Mouse (Mus musculus) mouse trophoblast stem cell (cell line): Measurements from ENCODE around the gene Eva1c.

ENCODE experiments used
- in situ Hi-C, 2 experiments: fragments of 300-500 bp; cut with MseI, MboI; formaldehyde crosslinking; loops; 2 replicates in 1 of 2; 3 replicates in 1 of 2; pipeline ENCODE4 v1.15.1; 2025

Eva1c gene

DNA sequence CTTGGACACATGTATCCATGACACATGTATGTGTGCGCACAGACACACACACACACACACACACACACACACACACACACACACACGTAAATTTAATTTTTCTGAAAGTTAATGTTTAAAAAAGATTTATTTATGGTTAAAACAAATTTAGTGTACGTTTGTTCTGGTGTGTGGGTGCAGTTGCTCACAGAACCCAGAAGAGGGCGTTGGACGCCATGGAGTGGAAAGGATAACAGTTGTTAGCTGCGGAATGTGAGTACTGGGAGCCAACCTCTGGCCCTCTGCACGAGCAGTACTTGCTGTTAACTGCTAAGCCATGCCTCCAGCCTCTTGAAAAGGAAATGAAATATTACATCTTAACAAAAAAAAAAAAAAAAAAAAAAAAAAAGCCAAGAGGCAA is at the start of gene Eva1c:
Eva1c (plus strand) TSS at position 263 of the 400 bp plus-strand sequence.
- in situ Hi-C loops, result loop anchor here in 1 of 2 experiments (10.0 kb wide), 1 partner anchor 98 kb away; no protein-coding TSS in a partner anchor

DNA sequence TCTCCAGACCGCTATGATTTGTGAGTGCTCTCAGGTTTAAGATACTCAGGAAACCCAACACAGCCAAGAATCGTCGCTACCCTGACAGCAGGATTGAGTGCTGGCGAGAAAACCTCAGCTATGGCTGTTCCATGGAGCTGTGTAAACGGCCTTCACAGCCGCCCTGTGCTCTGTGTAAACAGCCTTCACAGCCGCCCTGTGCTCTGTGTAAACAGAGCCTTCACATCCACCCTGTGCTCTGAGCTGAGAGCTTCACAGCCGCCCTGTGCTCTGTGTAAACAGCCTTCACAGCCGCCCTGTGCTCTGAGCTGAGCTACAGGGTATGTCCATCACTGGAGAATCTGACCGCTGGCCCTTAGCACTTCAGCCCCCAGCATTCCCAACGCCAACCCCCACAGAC is 46.7 kb upstream of the Eva1c start:
- in situ Hi-C loops, result no loop called here

DNA sequence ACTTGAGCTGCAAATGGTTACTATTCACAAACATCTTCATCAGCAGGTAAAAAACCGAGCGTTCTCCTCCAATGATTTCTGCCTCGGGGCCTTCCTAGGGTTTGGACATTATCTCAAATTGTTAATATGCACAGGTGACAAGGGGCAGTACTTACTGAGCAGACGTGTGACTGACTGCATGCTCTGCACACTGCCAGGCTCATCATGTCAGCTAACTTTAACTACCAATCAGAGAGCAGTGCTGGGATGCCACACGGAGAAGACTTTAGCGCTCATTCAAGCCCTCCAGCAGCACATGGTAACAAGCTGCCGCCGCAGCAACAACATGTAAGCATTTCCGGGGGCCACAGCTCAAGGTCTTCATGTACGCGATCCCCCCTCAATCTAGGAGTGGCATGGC is 43.2 kb upstream of the Eva1c start:
- in situ Hi-C loops, result no loop called here

DNA sequence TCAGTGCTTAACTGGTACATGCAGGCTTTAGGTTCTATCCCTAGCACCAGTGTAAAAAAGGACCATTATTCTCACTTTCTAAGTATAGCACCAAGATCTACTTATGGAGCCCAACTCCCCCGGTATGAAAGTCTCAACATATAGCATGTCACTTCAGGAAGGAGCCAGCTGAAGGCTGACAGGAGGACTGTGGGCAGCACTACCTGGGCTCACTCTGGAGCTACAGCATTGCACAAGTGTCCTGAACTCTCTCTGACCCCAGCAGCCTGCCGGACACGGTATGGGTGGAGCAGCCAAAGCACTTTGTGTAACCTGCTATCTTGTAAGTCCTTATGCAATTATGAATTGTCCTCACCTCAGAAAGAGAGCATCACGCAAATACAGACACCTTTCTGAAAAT is 41.3 kb upstream of the Eva1c start:
- in situ Hi-C loops, result no loop called here

DNA sequence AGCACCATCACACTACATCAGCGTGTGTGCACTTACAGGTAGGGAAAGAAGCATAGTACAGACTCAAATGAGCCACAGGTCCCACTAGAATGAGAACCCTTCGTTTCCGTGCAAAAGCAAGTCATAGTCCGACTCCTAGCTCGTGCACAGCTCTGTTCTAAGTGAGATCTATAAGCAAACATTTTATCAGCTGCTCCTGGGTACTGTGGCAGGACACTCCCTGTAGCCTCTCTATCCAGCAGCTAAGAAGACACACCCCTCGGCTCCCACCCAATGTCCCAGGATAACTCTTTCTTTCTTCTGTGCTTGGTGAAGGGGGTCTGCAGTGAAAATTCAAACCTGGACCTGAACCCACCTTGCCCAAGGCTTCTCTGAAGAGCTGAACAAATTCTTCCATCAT is 37.9 kb upstream of the Eva1c start:
- in situ Hi-C loops, result no loop called here

DNA sequence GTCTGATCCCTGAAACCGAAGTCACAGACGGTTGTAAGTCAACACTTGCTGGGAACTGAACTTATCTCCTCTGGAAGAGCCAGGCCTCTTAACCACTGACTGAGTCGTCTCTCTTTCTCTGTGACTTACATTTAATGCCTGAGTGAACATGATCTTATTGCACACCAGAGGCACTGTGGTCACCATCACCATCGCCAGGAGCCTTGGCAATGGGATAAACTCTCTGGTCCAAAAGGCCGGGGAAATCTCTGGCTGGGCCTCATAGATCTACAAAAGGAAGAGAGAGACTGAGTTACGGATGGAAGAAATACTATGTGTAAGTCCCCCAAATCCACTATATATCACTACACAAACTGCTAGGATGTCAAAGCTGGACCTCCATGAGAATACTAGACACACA is 35.6 kb upstream of the Eva1c start:
- in situ Hi-C loops, result no loop called here

DNA sequence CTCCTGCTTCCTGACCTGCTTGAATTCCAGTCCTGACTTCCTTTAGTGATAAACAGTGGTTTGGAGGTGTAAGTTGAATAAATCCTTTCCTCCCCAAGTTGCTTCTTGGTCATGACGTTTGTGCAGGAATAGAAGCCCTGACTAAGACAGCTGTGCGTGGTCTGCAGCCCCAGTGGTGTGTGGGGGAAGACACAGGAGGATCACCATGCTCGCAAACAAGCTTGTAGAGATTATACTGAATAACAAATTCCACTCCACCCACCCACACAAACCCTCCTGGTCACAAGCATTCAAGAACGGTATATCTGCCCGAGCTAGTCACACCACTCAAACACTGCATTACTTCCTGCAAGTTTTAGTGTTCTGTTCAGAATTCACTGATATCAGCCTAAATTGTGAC is 34.5 kb upstream of the Eva1c start:
- in situ Hi-C loops, result no loop called here

DNA sequence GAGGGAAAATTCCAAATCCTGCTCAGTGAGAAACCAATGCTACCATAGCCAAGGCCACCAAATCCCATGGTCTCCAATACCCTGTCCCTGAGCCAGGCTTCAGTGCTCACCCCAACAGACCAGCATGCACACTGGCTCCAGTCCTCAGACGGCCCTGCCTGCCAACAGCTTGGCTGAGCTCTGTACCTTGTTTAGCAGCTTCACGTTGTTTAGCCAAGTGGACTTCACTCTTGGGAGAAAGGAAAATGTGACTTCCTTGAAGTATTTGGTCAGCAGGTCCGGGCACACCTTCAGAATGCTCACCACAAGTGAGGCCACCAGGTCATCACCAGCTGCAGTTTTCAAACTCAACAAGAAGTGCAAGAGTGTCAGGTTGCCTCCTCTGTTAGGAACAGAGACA is 34.0 kb upstream of the Eva1c start:
- in situ Hi-C loops, result no loop called here

DNA sequence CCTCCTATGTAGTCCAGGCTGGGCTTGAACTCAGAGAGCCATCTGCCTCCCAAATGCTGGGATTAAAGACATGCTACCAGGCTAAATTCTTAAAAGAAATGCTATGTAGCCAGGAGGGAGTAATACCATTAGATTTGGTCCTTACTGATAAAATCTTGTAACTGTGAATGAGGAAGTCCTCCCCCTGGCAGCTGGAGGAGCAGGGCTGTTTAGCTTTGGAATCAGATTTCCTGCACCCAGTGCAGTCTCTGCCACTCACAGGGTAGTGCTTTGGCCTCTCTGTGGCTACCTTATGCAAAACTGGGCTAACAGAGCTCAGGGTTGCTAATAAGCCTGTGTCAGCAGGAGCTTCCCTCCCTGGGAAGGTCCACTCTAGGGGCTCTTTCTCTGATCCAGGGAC is 31.8 kb upstream of the Eva1c start:
- in situ Hi-C loops, result no loop called here

DNA sequence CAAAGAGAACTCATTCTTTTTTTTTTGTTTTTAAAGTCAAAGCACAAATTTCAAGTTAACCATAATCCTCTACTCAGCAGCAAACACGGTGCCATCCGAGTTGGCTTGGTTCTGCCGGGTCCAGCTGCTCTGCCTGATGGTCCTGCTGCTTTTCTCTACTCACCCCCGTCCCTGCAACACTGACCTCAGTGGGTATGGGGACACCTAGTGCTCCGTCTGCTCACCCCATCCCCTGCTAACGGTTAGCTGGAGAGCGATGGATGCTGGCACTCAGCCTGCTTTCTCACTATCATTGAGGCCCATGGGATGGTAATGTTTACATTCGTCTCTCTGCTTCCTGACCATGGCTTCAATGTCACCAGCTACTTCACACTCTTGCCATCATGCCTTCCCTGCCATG is 28.1 kb upstream of the Eva1c start:
- in situ Hi-C loops, result no loop called here

DNA sequence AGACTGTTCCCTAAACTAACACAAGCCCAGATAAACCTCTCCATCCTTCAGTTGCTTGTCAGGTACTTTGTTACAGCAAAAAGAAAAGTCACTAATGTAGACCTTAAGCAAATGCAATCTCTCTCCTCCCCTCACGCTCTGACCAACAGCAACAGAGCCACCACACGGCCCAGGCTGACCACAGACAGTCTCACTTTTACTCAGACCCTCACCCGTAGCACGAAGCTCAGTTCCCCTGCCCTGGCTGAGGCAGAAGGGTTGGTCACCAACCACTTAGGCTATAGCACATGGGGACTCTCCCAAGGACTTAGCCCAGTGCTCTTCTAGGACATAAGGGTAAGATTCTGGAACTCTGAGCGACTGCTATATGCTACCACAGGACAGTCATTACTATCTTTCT is 27.7 kb upstream of the Eva1c start:
- in situ Hi-C loops, result no loop called here

DNA sequence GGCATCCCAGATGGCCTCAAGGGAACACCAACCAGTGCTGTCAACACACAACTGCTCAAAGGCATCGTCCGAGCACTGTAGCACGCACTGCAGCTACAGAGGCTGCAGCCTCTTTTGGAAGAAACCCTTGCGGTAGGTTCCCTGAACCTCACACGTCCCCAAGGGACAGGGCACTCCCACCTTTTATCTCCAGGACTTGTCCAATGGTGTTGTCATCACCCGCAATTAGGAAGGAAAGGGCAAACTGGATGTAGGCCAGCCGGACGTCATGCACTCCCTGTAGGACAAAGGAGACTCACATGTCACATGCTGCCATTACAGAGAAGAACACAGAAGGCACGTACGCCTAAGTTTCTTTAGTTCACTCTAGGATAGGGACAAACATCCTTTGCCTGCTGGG is 26.7 kb upstream of the Eva1c start:
- in situ Hi-C loops, result no loop called here

DNA sequence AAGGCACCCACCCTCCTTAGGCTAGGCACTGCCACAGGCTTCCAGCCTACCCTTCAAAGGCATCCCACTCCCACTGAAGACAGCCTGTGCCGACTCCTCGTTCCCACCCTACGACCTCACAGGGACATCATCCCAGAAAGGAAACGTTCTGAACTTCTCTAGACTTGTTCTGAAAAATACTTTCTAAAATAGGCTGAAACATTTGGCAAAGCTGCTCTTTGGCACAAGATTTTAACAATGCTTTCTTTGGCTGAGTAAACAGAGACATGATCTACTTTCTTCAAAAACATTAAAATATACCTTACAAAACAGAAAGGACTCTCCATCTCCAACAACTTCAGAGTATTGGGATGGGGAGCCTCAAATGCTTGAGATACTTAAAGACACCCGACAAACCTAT is 25.3 kb upstream of the Eva1c start:
- in situ Hi-C loops, result no loop called here

DNA sequence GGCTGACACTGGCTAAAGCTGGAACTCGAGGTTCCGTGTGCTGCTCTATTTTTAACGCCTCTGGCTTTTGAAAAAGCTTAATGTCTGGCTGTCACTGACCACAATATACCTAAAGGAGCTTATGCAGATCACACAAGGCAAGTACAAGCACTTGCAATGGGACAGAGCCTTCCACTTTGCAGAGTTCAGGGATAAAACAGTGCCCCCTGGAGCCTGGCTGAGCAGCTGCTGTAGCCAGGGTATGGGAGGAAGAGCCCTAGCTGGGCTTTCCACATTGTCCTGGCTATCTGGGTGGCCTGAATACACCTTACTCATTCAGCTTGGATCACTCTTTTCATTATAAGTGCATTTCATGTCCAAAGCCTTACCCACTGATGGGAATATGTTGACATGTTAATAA is 24.6 kb upstream of the Eva1c start:
- in situ Hi-C loops, result no loop called here

DNA sequence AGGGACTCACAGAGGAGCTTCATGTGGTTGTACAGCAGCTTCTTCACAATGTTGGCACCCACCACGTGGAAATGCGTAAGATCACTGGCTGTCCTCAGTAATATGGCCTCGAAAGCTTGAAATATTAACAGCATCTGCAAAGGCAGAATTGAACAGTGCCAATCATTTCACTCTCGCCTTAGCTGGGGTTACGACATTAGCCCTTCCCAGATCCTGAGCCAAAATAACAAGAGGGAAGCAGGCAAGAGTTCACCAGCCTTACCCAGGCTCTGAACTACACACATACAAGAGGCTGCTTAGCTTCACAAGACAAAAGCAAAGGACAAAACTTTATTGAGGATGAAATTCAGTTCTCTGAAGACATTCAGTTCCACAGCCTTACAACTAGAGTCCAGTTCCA is 22.1 kb upstream of the Eva1c start:
- in situ Hi-C loops, result no loop called here

DNA sequence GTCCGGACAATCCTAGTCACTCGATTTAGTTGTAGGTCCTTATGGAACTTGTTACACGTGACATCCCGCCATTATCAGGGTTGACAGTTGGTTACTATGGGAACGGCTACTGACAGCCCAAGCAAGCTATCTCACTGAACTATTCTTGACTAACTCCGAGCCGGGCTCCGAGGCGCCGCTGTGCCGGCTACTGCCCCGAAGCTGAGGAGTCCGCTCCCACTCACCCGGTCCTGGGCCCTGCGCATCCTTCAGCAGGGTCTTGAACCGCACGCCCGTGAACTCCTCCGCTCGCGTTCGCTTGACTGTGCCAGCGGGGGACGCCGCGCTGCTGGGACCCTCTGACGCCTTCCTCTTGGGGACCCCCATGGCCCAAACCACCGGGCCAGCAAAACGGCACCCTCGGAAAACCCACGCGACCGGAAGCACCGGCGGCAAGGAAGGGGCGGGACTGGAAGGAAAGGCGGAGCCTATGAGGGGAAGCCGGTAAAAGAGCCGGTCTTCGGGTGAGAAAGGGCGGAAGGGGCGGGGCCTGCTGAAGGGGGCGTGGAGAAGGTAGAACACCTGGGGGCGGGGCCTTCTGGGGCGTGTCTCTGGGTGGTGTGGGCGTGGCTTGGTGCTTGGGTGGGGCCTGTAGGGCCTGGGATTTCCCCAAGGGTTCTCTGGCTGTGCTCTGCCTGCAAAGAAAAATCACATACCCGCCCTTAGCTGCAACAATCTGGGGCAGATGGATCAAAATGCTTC is 16.4 kb upstream of the Eva1c start, which contains the start of gene Urb1:
Urb1 (minus strand) TSS at position 439 of the 741 bp plus-strand sequence.
- in situ Hi-C loops, result no loop called here

DNA sequence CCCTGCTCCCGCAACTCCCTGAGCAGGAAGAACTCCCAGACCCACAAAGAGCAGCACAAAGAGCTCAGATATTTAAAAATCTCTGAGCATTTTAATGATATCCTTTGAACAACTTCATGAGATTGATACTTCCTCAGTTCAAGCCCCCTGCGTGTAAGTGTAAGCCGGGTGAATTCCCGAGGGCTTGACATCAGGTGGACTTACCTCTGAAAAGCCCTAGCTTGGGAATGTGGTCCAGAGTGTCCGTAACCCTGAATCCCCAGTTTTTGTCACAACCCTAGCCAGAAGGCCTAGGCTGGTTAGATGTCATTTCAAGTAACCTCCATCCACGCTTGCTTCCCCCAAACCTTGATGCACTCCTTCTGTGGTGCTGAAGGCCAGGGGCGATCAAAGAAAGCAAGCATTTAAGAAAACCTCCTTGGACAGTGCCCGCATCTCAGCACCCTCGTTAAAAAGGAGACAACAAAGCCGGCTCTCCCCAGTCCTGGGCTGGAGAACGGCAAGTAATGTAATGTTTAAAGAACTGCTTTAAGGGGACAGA is 15.7 kb upstream of the Eva1c start:
- in situ Hi-C loops, result no loop called here

DNA sequence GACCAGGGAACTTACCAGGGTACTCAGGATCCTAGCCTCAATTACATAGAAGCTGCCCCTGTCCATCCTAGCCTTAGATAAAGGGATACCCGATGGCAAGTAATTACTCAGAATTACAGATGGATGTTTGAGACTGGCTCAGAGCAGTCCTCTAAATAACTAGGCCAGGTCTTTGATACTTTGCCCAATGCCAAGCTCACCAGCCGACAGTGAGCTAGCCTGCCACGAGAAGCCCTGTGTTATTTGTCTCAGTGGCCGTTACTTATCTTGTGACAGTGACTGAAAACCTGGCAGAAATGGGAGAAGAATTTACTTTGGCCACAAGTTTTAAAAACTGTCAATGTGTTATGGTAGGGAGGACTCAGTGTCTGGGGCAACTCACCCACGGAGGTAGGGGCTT is 14.4 kb upstream of the Eva1c start:
- in situ Hi-C loops, result no loop called here

DNA sequence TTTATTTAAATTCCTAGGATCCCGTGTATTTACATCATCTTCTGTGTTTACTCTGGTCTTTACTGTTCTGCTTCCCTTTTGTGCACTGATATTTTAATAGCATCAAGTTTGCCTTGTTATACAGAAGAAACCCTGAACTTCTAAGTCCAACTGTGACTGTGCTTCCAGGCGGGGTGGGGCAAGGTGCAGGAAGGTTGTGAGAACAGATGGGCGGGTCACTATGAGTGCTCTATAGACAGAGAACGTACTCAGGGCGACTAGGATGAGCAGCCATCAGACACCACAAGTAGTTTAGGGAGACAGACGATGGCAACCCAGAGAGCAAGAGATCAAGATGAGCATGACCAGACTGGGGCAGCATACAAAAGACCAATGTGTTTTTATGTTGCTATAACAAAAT is 6.2 kb upstream of the Eva1c start:
- in situ Hi-C loops, result loop anchor here in 1 of 2 experiments (10.0 kb wide), 1 partner anchor 104 kb away; no protein-coding TSS in a partner anchor

DNA sequence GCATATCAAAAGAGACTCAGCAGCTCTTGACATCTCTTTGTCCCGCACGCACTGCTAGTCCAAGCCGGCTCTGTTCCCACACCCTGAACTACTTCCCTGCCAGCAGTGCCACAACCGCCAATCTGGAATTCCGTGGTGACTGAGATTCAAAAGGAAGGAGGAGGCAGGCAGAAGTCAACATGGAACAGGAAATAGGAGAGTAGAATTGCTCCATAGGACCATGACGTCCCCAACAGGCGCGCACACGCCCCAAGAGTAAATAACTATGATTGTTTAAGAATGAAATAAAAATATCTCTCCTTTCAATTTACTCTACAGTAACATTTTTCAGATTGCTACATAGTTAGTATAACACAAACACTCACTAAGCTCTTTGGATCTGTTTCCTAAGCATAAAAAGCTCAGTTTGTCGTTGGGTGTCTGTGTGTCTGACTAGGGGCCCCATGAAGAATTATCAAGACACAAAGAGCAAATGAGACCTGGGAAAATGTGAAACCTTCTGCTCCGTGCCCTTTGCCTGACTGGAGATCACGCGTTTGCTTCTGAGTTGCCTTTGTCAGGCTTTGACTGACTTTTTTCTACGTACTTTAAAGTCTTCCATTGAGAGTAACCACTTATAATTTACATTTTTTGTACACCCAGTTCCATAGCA is 5.3 kb upstream of the Eva1c start:
- in situ Hi-C loops, result loop anchor here in 1 of 2 experiments (10.0 kb wide), 1 partner anchor 104 kb away; no protein-coding TSS in a partner anchor

DNA sequence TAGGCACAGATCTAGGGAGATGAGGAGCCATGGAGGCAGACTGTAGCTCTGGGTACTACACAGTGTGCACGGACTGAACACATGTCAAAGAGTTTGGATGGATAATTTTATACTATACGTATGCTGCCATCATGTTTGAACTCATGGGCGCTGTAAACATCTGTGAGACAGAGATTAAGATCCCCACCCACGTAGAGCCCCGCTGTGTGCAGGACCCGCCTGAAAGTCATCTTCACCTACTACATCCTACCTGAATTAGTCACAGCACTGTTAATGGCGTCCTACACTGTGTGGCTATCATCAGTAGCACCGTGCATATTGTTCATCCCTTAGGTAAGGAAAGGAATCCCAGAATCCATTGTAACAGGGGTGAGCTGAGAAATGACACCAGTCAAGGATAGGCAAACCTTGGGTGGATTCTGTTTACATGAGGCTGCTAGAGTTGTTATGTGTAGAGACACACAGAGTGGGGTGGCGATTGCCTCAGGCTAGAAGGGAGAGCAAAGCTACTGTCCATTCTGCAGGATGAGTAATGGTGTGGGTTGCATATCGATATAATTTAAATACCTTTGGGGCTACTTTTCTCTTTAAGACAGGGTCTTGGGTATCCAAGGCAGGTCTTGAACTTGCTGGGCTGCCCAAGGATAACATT is 4.1 kb upstream of the Eva1c start:
- in situ Hi-C loops, result loop anchor here in 1 of 2 experiments (10.0 kb wide), 1 partner anchor 102 kb away; no protein-coding TSS in a partner anchor

DNA sequence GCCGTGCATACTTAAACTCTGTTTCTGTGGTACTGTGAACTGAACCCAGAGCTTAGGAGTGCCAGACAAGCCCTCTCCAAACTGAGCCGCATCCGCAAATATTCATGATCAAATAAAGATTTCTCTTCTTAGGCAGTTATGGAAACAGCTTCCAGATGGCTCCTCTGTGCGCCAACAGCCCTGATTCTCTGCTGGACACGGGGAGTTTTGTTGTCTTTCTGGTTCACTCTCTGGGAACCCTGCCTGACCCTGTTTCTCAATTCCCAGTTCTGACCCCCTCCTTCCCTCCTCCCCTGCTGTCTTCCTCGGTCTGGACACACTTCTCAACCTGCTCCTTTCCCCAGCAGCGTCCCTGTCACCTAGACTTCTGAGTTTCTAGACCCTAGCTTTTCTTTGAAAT is 3.5 kb upstream of the Eva1c start:
- in situ Hi-C loops, result loop anchor here in 1 of 2 experiments (10.0 kb wide), 1 partner anchor 102 kb away; no protein-coding TSS in a partner anchor
